In the genomic region with DNA sequence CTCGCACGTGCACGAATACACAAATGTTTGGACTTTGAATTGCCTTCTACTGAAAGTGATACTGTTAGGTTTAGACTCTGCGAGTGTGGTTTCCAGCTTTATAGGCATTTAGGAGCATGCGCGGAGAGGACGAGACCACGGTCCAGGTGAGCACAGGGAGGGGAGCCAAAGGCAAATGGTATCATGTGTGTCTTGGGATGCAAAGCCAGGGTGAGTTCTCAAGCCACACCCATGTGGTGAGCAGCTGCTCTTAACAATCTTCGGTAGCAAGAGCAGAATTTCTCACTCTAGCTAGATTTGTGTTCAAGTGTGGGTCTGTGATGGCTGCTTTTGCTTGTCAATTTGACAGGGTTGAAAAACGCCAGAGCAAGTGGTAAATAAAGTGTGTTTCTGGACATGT, we compare ENCODE assay signal across 21 mouse cellular contexts.
"Had no signal": no experiment of that assay in that cellular context is flagged by ENCODE, and none has a peak within 500 bp of the region (broad histone marks: within the 10 kb centered on the region; RNA-seq: fewer than 3 reads in every experiment).

No protein-coding gene starts in this region.

- H3K27me3 ChIP-seq: heart, embryonic 13.5 days; heart, embryonic 15.5 days; hindbrain, embryonic 13.5 days; hindbrain, embryonic 15.5 days; limb, embryonic 13.5 days; limb, embryonic 15.5 days; liver, embryonic 12.5 days had no signal

- H3K4me3 ChIP-seq: heart, embryonic 13.5 days; heart, embryonic 15.5 days; hindbrain, embryonic 13.5 days; hindbrain, embryonic 15.5 days; limb, embryonic 13.5 days; limb, embryonic 15.5 days; liver, embryonic 12.5 days had no signal

- H3K36me3 ChIP-seq: heart, embryonic 13.5 days; heart, embryonic 15.5 days; hindbrain, embryonic 13.5 days; hindbrain, embryonic 15.5 days; limb, embryonic 13.5 days; limb, embryonic 15.5 days; liver, embryonic 12.5 days had no signal

- H3K27ac ChIP-seq: heart, embryonic 13.5 days; heart, embryonic 15.5 days; hindbrain, embryonic 13.5 days; hindbrain, embryonic 15.5 days; hindbrain, postnatal 0 days; limb, embryonic 13.5 days; limb, embryonic 15.5 days; liver, embryonic 12.5 days; liver, embryonic 14.5 days had no signal

- H3K4me2 ChIP-seq: heart, embryonic 11.5 days; heart, embryonic 15.5 days; hindbrain, embryonic 13.5 days; hindbrain, embryonic 15.5 days; limb, embryonic 13.5 days; limb, embryonic 15.5 days; liver, embryonic 12.5 days had no signal

- DNase-seq: gastrocnemius, postnatal 14 days; gastrocnemius, postnatal 36 days; heart, adult 18-20 months; heart, postnatal 14 days; heart, postnatal 36 days; kidney, adult 18-20 months; kidney, postnatal 10 days; kidney, postnatal 25 days; layer of hippocampus, adult 9-11 months; layer of hippocampus, postnatal 36 days; left cerebral cortex, postnatal 4 days had no signal

- H3K4me1 ChIP-seq: hindbrain, embryonic 13.5 days; hindbrain, embryonic 15.5 days; limb, embryonic 15.5 days; liver, embryonic 12.5 days had no signal
